Mouse (Mus musculus): ENCODE data around the gene Cd59a. TPM values are rescaled to one million over a fixed set of nuclear protein-coding genes. Genes with fewer than 3 reads are reported as not detected.

Gene Cd59a
- polyA plus RNA-seq, 1 experiment from 2014 or later = 70.8 TPM

DNA sequence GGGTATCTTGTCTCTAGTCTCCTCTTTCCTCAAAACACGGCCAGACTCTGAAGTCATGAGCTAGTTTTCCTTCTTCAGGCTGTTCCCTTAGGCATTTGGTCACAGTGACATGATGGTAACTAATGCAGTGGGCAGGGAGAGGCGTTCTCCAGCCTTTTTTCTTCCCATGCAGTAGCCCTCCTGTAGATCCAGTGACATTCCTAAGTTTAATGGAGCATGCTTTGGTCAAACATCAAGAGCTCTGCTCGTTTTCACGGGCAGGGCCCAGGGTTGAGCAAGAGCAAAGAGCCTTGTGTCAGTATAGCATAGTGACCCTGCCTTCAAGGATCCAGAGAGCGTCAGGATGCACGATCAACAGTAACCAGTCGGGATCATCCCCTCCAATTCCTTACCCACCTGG lies 67.8 kb downstream of the Cd59a start:
- Histone ChIP-seq H3K36me3 (no peaks in the 10 kb centered on the region), H3K9me3 (no peaks in the 10 kb centered on the region), H3K27ac (no peak overlapping the region), H3K4me1 (no peaks in the 10 kb centered on the region), H3K4me3 (no peak overlapping the region), H3K27me3 (ENCODE audit: insufficient read depth, poor library complexity, severe bottlenecking) (no peaks in the 10 kb centered on the region)
- no peak for DNase-seq (ENCODE audit: low spot score)
- 77% methylated on average over 7 of the region's 7 CpGs for WGBS

DNA sequence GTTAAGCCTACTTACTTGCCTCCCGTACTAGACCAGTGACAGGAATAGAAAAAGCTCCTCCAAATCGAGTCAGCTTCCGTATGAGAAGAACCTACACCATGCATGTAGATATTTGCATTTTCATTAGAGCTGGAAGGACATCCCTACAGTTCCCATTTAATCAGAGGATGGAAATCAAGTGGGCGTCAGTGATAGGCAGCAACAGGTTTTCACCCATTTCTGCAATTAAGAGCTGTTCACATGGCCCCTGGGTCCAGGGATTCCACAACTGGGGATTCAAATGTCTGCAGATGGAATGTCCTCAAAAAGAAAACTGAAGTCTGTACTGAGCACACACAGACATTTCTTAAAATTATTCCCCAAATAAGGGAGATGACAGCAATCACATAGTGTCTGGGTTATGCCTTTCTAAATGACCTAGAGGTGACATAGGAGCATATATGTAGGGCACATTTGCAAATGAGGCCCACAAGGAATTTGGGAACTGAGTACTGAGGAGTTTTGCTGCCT lies 68.4 kb downstream of the Cd59a start:
- H3K36me3 ChIP-seq = no peaks in the 10 kb centered on the region

More for the DNA sequence above, 68.4 kb downstream of the Cd59a start:
- Histone ChIP-seq H3K4me1 (no peaks in the 10 kb centered on the region), H3K27me3 (ENCODE audit: insufficient read depth, poor library complexity, severe bottlenecking) (no peaks in the 10 kb centered on the region), H3K27ac (no peak overlapping the region), H3K9me3 (no peaks in the 10 kb centered on the region), H3K4me3 (no peak overlapping the region)
- DNase-seq (ENCODE audit: low spot score) = no peak
- 80% methylated on average over 4 of the region's 4 CpGs for WGBS

Other genes with a start within 250 kb of the Cd59a start
- 21.7 and 35.2 TPM in 2 replicates for gene Lmo2, start 137.8 kb upstream of the Cd59a start, polyA plus RNA-seq (2016; fragmentation: Nextera tagmentation; extraction: Ambion mirVana)
- gene Fbxo3, start 68.1 kb upstream of the Cd59a start, polyA plus RNA-seq (2016; fragmentation: Nextera tagmentation; extraction: Ambion mirVana) = 46.2 and 46.3 TPM in 2 replicates
- gene 4931422A03Rik, start 67.4 kb upstream of the Cd59a start, polyA plus RNA-seq (2016; fragmentation: Nextera tagmentation; extraction: Ambion mirVana) = 1.5 and 1.9 TPM in 2 replicates
- gene Gm10912, start 30.0 kb upstream of the Cd59a start, polyA plus RNA-seq (2016; fragmentation: Nextera tagmentation; extraction: Ambion mirVana) = not detected in 2 replicates
- not detected in 2 replicates for gene Gm10799, start 27.3 kb upstream of the Cd59a start, polyA plus RNA-seq (2016; fragmentation: Nextera tagmentation; extraction: Ambion mirVana)
- gene Cd59b, start 26.0 kb upstream of the Cd59a start, polyA plus RNA-seq (2016; fragmentation: Nextera tagmentation; extraction: Ambion mirVana) = 4.3 and 8.4 TPM in 2 replicates
- 0.55 and 0.71 TPM in 2 replicates for gene A930018P22Rik, start 27.0 kb downstream of the Cd59a start, polyA plus RNA-seq (2016; fragmentation: Nextera tagmentation; extraction: Ambion mirVana)

All from heart, embryonic 10.5 days (tissue).